Mouse (Mus musculus) fibroblast of lung, adult 2 months (primary cell): ENCODE results near the gene Rnf149.

Experiments
- DNase-seq: peaks from one replicate; pipeline ENCODE4 v3.0.0-alpha.2; 2011; ENCODE audit warnings: low read depth

The Rnf149 gene

DNA sequence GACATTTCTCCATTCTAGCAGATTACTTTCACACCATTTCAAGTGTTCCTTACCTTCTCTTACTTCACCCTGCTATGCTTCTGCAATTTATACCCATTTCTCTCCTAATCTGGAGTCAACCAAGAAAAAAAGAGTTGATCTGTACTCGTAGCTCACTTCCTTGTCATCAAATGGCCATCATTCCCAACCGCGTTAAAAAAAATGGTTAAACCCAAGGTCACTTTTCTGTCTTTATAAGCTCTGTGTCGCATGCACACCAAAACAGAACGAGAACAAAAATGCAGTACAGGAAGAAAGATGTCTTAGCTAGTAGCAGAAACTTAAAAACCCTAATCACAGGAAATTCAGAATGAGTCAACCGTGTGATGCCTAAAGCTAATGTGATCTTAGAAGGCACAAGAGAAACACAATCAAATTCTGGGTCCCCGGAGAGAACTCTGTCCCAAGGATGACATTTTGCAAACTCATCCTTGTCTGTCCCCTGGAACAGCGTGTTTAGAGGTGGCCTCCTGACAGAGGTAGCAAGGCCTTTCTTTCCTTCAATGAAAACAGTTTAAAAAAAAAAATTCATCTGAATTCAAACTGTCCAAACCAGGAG is 1.3 kb downstream of the Rnf149 start:
- DNase-seq: no peak

DNA sequence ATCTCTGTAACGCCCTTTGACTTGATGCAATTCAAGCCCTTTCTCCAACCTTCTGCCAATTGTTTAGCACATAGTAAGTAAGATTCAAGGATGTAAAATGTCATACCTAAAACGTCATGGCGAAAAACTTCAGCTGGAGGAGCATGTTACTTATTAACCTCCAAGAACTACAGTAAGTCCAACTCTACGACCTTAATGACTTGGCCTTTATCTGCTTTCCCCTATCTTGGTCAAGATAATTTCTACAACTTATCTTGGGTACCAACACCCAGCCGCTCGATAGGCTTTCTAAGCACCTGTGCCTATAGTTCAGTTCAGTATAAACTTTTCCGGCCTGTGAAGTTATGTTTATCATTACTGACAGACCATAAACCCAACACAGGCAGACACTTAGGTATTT is 3.3 kb downstream of the Rnf149 start:
- no peak for DNase-seq

DNA sequence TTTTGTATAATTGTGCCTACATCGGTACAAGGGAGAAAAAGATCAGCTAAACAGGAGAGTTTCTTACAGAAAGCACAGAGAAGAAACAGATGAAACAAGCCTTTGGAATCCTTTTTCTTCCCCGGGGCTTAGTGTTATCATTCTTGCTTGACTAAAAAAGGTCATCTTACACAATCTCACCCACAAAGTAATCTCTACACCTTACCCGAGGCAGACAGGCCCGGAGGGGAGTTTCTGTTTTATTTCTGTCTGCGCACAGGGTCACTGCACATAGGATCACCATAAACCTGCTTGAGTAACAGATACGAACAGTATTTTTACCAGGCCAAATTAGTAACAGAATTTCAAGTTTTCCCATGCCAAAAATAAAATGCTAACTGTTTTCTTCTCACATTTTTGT is 5.6 kb downstream of the Rnf149 start:
- DNase-seq: no peak

DNA sequence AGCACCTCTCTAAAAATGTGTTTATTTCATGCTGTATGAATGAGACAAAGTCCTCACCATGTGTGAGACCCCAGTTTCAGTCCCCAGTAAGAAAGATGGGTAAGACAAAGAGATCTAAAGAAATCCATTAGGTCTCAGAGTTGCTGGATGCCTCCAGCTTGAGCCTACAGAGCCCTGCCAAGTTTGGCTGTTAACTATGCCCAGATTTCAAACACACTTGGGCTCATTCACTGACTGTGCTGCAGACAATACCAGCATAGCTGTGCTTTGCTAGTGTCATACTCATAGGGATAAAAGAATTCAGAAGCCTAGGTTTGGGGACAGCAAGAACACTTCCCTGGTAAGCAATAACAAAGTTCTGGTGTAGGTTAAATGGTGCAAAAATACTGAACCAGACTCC is 9.1 kb downstream of the Rnf149 start:
- no peak for DNase-seq

DNA sequence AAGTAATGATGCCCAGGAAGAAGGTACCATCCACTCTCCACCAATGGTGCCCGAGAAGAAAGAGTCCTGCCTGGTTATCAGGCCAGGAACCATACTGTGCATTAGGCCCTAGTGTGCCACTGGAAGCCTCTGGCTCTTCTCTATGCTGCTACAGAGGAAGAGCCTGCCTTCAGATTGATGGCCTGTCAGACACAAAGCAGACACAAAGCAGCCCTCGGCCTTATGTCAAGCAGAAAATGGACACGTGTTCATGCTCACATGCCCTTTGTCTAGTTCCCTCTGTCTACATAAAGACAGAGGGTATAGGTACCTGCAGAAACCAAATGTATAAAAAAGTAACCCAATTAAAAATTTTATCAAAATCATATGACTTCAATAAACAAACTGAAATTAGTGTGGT is 12.6 kb downstream of the Rnf149 start:
- no peak for DNase-seq

DNA sequence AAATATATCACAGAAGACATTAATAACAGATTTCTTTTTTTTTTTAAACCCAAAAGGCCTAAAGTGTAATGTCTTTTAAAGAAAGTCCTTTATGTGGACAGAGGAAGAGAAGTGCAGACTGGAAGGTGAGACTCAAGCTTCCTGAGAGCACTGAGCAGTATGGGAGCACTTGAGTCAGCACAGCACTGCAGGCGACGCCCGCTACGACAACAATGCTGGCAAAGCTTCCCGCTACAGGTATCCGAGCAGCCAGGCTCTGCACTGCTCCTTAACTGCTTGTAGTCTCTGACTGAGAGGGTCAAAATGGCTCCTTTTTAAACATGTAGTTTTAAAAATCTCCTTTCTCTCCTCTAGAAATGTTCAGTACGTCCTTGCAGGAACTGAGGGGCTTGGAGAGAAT is 14.0 kb downstream of the Rnf149 start:
- DNase-seq: no peak

DNA sequence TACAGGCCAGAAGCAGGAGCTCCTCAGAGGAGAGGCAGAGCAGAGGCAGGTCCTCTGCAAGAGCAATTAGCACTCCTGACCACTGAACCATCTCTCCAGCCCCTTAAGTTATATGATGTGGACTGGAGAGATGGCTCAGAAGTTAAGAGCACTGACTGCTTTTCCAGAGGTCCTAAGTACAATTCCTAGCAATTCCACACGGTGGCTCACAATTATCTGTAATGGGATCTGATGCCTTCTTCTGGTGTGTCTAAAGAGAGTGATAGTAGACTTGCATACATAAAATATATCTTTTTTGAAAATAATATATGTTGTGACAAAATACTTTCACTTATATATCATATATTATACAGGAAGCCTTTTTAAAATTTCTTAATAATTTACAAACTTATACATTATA is 15.3 kb downstream of the Rnf149 start:
- DNase-seq: no peak

DNA sequence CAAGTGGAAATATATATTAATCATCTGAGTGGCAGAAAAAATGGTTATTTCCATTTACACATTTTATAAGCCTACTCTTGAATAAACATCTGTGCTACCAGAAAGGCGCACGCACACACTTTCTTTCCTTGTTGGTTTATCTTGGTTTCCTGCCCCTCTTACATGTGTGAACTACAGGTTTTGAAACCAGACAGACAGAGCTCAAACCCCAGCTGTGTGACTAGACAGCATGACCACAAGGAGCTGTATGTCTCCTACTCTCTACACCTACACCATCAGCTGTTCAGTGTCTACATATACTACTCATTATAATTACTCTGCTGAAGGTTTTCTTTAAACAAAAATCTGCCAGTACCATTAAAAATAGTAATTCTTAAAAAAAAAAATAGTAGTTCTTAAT is 18.2 kb downstream of the Rnf149 start:
- DNase-seq: no peak

DNA sequence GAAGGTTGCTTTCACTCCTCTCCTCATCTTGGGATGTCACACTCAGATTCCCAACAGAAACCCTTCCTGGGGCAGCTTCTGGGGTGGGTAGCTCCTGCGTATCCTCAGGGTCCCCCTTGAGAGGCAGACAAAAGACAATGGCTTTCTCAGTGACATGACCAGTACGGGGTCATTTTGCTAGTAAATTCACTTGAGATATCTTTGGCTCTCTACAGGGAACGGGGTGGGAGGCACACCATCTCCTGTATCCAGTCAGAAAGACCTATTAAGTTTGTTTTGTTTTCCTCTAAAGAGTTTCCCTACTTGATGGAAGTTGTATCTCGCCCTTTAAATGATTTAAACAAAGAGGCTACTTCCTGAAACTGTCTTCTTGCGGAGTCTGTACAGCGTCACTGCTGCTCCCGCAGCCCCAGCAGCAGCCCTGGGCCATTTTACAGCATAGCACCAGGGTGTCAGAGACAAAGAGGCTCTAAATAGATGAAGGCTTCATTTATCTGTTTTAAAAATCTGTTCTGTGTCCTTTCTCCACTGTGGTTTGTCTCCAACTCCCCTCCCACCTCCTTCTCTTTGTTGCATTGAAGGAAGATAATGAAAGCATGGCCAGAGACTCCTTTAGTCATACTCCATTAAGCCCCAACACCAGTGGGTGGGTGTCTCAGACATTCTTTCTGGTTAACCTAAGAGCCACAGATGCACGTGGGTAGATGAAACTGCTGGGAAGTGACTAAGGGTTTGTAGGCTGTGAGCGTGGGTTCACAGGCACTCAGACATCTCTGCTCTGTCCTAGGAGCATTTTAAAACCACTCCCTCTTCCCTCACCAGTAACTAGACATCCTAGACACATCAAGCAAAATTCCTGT is 21.4 kb downstream of the Rnf149 start:
- DNase-seq: peak; percentile 75

DNA sequence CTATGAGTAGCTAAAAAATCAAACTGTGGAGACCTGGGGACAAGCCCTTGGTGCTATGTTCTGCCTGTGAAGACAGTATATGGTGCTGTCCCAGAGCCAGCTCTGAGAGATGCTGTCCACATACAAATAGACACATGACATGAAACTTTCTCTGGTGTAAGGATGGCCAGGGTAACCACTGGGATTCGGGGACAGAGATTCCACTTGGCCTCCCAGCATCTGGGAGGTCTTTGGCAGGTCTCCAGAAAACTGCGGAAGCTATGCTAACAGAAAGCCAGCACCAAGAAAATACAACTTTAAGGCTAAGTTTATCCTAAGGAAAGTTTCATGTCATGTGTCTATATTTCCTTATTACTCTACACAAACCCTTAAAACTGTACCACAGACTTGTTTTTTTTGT is 27.4 kb downstream of the Rnf149 start:
- DNase-seq: no peak

DNA sequence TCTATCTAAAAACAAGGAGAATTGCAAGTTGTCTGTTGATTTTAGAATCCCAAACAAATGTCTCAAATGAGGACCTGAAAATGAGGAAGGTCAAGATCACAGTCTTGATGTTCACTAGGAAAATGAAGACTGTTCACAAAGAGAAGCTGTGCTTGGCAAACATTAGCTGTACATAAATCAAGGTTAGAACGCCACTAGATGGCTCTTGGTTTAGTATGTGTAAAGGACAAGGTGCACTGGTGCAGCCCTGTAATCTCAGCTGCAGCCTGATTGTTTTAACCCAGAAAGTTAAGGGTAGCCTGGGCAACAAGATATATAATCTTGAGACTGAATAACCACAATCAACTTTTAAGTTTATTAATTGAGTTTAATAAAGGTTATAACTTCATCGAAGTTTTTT is 30.0 kb downstream of the Rnf149 start:
- DNase-seq: no peak

DNA sequence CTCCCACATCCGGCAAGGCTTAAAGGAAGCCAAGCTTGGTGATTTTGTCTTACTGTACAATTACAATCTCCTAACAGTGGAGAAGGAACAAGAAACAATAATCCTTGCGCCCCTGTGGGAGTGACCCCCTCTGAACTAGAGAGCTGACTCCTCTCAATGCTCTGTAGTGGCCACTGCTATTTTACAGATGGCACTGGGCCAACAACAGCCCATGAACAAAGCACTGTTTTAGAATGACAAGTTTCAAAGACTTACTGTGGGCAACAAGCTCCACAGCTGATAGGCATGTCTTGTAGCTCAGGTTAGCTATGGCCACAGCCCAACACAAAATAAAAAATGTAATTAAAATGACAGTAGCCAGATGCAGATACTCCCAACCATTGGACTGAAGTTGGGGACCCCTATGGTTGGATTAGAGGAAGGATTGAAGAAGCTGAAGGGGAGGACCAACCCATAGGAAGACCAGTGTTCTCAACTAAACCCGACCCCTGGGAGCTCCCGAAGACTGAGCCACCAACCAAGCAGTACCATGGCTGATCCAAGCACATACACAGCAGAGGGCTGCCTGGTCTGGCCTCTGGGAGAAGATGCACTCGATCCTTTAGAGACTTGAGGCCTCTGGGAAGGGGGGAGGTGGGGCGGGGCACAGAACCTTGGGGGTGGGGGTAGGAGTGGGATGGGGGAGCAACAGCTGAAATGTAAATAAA is 30.9 kb downstream of the Rnf149 start:
- DNase-seq: no peak

DNA sequence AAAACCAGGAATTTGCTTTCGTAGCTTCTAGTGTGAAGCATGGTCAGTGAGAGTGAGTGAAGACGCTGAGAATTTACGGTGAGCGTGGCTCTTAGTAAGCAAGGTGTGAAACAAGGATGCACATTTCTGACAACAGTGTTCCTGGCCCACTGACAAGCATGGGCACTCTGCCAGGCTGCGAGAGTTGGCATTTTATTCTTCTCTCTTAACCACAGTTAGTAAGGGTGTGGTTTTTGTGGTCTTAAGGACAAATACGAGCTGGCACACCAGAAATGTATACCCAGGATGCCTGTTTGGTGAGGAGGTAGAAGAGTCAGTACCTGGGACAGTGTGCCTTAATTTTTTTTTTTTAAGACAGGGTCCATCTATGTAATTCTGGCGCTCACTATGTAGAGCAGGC is 31.6 kb downstream of the Rnf149 start:
- no peak for DNase-seq

DNA sequence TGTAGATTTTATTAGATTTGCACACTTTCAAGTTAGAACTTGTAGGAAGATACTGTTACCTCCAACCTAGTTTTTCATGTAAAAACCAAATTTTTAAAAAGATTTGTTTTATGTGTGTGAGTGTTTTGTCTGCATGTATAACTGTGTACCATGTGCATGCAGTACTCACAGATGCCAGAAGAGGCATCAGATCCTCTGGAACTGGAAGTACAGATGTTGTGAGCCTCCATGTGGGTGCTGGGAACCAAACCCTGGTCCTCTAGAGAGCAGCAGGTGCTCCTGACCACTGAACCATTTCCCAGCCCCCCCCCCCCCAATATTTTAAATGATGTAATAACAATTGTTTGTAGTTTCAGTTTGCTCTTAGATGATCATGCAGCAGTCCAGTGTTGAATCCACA is 36.6 kb downstream of the Rnf149 start:
- DNase-seq: no peak

DNA sequence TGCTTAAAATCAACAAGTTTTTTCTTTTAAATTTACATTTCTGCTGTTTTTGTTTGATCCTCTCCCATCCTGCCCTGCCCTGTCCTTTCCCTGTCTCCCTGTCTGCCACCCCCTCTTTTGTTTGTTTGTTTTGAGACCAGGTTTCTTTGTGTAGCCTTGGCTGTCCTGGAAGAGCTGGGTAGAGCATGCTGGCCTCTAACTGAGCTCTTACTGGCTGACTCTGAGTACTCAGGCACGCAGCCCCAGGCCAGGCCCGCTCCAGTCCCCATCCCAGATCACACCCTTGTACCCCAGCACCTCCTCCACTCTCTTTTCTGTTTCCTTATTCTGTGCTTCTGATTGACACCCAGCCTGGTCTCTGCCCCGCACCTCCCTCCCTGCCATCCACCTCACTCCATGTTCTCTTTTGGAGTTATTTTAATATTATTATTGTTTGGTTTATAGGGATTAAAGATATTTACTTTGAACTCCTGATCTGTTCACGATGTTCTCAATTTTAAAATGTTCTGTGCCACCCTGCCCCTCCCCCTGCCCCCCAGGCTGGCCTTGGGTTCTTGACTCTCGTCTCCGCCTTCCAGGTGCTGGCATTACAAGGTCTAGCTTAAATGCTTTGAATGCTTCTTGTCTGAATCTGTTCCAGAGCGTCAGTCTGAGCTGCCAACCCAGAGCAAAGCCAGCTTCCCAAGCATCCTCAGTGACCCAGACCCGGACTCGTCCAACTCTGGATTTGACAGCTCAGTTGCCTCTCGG is 39.4 kb downstream of the Rnf149 start:
- no peak for DNase-seq

DNA sequence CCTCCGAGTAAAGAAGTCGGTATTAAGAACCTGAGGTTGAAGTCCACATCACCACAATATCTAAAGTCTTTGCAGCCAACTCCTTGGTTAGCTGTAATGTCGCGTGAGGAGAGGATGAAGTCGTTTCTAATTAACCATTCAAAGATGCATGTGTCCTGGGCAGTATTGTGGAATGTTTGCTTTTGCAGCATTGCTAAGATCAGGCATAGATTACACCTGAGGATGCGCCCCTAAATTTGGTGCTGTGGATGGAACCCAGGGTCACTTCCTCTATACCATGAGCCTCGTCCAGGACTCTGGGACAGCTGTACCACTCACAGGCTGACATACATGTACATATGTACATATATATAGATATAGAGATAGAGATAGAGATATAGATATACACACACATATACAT is 40.5 kb downstream of the Rnf149 start:
- DNase-seq: no peak

DNA sequence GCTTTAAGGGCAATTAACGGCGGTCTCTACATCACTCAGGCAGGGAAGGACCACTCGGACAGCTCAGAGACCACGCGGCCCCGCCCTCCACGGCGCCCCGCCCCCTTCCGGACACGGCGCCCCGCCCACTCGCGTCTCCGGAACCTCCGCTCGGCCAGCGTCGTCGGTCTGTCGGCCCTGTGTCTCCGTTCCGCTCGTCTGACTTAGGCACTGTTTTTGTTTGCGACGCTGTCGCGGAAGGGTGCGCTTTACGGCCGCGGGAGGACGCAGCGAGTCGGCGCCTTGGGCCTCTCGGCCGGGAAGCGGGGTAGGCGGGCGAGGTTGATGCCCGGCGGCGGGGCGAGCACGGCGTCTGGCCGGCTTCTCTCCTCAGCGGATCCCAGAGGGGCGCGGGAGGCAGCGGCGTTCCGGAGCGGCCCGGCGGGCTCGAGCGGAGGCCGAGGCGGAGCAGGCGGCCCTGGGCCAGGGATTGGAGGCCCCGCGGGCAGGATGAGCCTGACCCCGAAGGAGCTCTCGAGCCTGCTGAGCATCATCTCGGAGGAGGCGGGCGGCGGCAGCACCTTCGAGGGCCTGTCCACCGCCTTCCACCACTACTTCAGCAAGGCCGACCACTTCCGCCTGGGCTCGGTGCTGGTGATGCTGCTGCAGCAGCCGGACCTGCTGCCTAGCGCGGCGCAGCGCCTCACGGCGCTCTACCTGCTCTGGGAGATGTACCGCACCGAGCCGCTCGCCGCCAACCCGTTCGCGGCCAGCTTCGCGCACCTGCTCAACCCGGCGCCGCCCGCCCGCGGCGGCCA is 41.5 kb downstream of the Rnf149 start:
- DNase-seq: peak; percentile 88

DNA sequence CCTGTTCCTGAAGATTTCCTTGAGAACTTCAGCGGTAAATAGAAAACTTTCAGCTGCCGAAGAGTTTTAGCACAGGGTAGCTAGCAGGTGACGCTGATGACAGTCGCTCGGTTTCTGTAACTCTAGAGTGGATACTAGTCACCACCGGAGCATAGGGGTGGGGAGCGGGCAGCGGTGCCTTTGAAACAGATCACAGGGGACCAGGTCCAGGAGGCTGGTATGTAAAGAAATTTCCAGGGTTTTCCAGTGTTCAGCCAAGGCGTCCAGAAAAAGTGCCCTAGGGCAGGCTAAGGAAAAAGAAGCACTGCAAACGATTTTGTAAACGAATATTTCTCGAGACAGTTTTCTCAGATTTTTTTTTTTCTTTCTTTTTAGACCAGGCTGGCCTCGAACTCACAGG is 42.4 kb downstream of the Rnf149 start, which contains the start of gene Cnot11:
Cnot11 (plus strand) TSS at position 162 of the 400 bp plus-strand sequence.
- no peak for DNase-seq

DNA sequence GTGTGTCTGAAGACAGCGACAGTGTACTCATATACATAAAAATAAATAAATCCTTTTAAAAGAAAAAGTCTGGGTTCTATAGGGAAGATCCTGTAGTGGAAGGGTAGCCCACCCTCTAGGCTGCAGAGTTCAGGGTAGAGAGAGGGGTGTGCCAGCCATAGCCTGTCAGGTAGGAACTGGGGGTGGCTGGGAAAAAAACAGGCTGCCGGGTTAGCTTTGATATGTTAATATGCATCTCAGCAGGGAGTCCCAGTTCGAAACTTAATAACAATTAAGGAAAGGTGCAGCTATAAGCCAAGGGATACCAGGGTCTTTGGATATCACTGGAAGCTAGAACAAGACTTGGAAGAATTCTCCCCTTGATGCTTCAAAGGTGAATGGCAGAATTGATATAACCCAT is 43.3 kb downstream of the Rnf149 start:
- no peak for DNase-seq

DNA sequence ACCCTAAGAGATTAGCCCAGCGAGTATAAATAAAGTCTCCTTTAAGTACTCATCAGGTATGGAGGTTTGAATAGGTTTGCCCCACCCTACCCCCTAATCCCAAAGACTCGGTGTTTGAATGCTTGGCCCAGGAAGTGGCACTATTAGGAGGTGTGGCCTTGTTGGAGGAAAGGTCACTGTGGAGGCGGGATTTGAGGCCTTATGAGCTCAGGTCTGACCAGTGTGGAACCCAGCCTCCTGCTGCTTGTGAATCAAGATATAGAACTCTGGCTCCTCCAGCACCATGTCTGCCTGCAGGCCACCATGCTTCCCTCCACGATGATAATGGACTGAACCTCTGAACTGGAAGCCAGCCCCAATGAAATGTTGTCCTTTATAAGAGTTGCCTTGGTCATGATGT is 46.2 kb downstream of the Rnf149 start:
- no peak for DNase-seq

DNA sequence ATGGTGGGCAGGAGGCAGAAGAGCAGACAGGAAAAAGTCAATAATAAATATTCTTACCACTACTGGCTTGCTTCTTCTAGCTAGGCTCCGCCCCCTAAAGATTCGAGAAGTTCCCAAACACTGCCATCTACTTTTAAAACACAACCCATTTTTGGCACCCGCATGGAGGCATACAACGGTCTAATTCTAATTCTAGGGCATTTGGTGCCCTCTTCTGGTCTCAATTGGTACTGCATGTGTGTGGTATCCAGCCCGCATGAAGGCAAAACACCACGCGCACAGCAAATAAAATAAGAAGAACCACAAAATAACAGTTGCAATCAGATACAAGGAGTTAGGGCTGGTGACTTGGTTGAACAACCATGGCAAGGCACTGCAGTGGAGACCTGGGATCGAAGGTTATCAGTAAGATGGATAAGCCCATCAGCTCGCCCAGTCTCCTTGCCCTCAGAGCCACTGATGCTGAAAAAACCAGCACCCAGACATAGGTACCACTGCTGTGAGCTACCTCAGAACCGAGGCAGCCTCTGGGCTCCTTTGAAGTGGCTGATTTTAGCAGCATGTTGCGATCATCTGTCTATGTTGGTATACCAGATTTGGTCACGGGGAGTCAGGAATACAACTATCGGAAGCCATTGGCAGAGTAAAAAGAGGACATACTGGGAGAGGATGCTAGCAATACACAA is 46.8 kb downstream of the Rnf149 start:
- DNase-seq: peak; percentile 36
